Mouse (Mus musculus) embryonic facial prominence, embryonic 14.5 days (tissue): ENCODE measurements around the gene Zfp346. TPM values are rescaled to one million over a fixed set of nuclear protein-coding genes. Genes with fewer than 3 reads are reported as not detected.

Experiments
- ATAC-seq: fragments of 200-750 bp; cut with Nextera tagmentation; 2 replicates; pipeline ENCODE4 v1.8.0; 2017; ENCODE audit warnings: low read depth, moderate number of reproducible peaks, moderate TSS enrichment
- DNase-seq: peaks from one replicate; pipeline ENCODE4 v3.0.0-alpha.2; 2015; ENCODE audit warnings: low spot score
- H3K27ac ChIP-seq: fragments of 300-500 bp; sonication (generic); replicated peaks from 2 replicates; pipeline ENCODE4 v1.5.1; 2014; ENCODE audit warnings: low read depth, mild to moderate bottlenecking, low read length, moderate library complexity
- H3K27me3 ChIP-seq: fragments of 300-500 bp; sonication (generic); replicated peaks from 2 replicates; pipeline ENCODE4 v1.6.1; 2014; ENCODE audit warnings: low read length; ENCODE audit not compliant: control insufficient read depth, insufficient read depth
- H3K36me3 ChIP-seq: fragments of 300-500 bp; sonication (generic); 2 replicates; pipeline ENCODE4 v1.6.1; 2014; ENCODE audit warnings: low read length, mixed read lengths; ENCODE audit not compliant: control insufficient read depth, insufficient read depth
- H3K4me1 ChIP-seq: fragments of 300-500 bp; sonication (generic); 2 replicates; pipeline ENCODE4 v1.6.1; 2014; ENCODE audit warnings: antibody characterized with exemption, low read length; ENCODE audit not compliant: control insufficient read depth, insufficient read depth
- H3K4me2 ChIP-seq: fragments of 300-500 bp; sonication (generic); 2 replicates; pipeline ENCODE4 v1.6.1; 2014; ENCODE audit warnings: low read depth, mild to moderate bottlenecking, low read length, moderate library complexity, mixed read lengths
- H3K4me3 ChIP-seq: fragments of 300-500 bp; sonication (generic); 2 replicates; pipeline ENCODE4 v1.5.1; 2014; ENCODE audit warnings: low read depth, mild to moderate bottlenecking, low read length
- H3K9ac ChIP-seq: fragments of 300-500 bp; sonication (generic); 2 replicates; pipeline ENCODE4 v1.6.1; 2014; ENCODE audit warnings: low read depth, mild to moderate bottlenecking, low read length, moderate library complexity, mixed read lengths
- H3K9me3 ChIP-seq: fragments of 300-500 bp; sonication (generic); 2 replicates; pipeline ENCODE4 v1.6.1; 2016; ENCODE audit warnings: low read length; ENCODE audit not compliant: control insufficient read depth
- WGBS: fragments of 180-500 bp; shearing (Covaris S2); extraction: QIAGEN DNeasy Blood & Tissue Kit; methylation state at CpG from one replicate; pipeline ENCODE4 v1.1.7; 2014; 5-methylcytosine and 5-hydroxymethylcytosine counted together
- polyA plus RNA-seq: library from polyadenylated mRNA; unstranded; fragments of >200 nt; fragmentation: Nextera tagmentation; extraction: Ambion mirVana; gene quantifications from 2 replicates; pipeline ENCODE4 v1.2.1, GENCODE M21; 2014

Zfp346 gene
- polyA plus RNA-seq, 1 experiment from 2014 or later = 21.3 TPM

DNA sequence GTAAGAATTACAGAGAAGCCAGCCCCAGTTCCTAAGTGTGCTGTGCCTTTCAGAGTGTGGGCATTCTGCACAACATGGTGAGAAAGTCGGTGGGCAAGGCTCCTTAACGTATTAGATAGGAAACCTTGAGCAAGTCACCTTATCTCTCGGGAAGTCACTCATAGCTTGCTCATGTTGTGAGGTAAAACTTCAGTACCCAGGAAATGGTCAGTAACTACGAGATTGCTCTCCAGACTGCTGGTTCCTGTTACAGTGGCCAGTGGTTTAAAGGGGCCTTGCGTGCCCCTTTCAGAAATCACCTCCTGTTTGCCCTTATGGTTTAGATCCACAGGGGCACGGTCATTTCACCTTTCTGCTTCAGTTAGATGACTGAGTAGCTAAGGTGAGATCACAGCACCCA lies 9.3 kb downstream of the Zfp346 start:
- Histone ChIP-seq H3K4me1 (no peaks in the 10 kb centered on the region), H3K9ac (no peak overlapping the region), H3K27me3 (no peaks in the 10 kb centered on the region), H3K4me3 (no peak overlapping the region), H3K27ac (no peak overlapping the region), H3K9me3 (no peaks in the 10 kb centered on the region), H3K4me2 (no peak overlapping the region), H3K36me3 (peaks cover 62% of the 10 kb centered on the region)
- 86% methylated on average over 6 of the region's 6 CpGs for WGBS
- DNase-seq (no peak), ATAC-seq (no peak)

DNA sequence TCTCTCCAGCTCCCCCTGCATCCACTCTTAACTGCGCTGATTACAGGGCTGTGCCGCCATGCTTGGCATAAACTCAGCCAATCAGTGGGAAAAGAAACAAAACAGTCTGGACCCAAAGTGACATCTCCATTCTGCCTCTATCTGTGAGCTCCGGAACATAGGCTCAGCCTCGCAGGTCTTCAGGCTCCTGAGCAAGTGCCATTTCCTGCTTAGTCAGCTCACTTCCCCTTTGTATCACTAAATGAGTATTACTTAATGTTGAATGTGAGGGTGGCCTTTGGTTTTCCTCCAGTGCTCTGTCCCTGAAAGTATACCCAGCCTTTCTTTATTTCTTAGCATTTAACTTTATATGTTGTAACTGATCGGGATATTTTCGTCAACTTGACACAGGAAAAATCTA lies 19.8 kb downstream of the Zfp346 start:
- Histone ChIP-seq H3K27ac (no peak overlapping the region), H3K9me3 (no peaks in the 10 kb centered on the region), H3K4me2 (no peak overlapping the region), H3K9ac (no peak overlapping the region), H3K36me3 (peaks cover 79% of the 10 kb centered on the region), H3K4me3 (no peak overlapping the region), H3K27me3 (no peaks in the 10 kb centered on the region), H3K4me1 (no peaks in the 10 kb centered on the region)
- ATAC-seq (no peak), DNase-seq (no peak)
- WGBS = 93% methylated on average over 6 of the region's 6 CpGs

DNA sequence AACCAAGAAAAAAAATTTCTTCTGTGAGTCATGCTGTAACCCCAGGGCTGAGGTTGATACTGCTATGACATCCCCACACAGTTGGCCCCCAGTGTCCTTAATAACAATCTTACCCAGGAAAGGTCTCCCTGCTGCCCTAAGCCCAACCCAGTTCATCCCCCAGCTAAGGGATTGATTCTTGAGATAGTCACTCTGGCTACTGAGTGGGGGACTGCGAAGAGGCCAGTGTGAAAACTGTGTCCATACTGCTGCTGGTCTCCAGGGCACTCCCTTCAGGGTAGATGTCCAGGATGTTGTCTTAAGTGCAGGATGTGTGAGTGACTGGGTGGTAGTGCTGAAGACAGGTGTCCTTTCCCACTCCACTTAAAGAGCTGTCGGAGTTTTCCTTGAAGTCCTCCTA lies 28.3 kb downstream of the Zfp346 start, which contains the start of gene Gm17617:
Gene Gm17617 (minus strand): TSS at position 101 of the 400 bp plus-strand sequence.
- 83% methylated on average over 2 of the region's 2 CpGs for WGBS
- Histone ChIP-seq H3K4me2 (no peak within 1 kb of the TSS), H3K9me3 (no peaks in the 10 kb centered on the region), H3K36me3 (peaks cover 50% of the 10 kb centered on the region), H3K9ac (no peak within 1 kb of the TSS), H3K4me1 (no peaks in the 10 kb centered on the region; the same call in 1 of the 2 replicates), H3K27me3 (no peaks in the 10 kb centered on the region), H3K4me3 (no peak within 1 kb of the TSS), H3K27ac (no peak within 1 kb of the TSS)
- no peak for ATAC-seq
- DNase-seq = no peak

DNA sequence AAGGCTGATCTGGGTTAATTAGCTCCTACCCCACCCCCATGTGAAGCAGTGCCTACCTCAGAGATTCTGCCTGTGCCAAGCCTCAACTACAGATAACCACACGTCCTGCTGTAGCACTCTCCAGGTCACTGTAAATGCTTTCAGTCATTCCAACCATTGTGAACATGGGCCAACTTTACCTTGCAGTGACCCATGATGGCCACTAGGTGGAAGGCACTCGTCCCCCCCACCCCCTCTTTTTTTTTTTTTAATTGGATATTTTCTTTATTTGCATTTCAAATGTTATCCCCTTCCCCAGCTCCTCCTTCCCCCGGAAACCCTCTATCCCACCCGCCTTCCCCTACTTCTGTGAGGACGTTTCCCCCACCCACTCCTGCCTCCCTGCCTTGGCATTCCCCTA lies 30.3 kb downstream of the Zfp346 start:
- Histone ChIP-seq H3K27me3 (no peaks in the 10 kb centered on the region), H3K9me3 (no peaks in the 10 kb centered on the region), H3K27ac (no peak overlapping the region), H3K4me3 (no peak overlapping the region), H3K4me1 (no peaks in the 10 kb centered on the region; the same call in 1 of the 2 replicates), H3K9ac (no peak overlapping the region), H3K4me2 (no peak overlapping the region), H3K36me3 (peaks cover 33% of the 10 kb centered on the region)
- DNase-seq (no peak), ATAC-seq (no peak)
- WGBS = 7% methylated on average over 5 of the region's 5 CpGs

DNA sequence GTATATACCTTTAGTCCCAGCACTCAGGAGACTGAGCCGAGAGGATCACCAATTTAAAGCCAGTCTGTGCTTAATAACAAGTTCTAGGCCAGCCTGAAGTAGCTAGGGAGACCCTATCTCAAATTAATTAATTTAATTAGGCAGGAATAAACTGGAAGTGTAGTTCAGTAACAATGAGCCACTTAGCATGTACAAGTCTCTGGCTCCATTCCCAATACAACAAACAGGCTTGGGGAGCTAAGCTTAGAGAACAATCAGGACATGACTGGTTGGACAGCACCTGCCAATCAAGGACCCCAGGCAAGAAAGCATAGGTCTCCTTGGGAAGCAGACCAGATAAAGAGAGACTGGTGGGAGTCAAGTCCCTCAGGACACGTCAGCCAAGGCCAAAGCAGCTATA lies 35.2 kb downstream of the Zfp346 start:
- 83% methylated on average over 2 of the region's 2 CpGs for WGBS
- DNase-seq (no peak), ATAC-seq (no peak)
- Histone ChIP-seq H3K27ac (no peak overlapping the region), H3K9me3 (no peaks in the 10 kb centered on the region), H3K4me3 (no peak overlapping the region), H3K36me3 (no peaks in the 10 kb centered on the region), H3K9ac (no peak overlapping the region), H3K4me2 (no peak overlapping the region), H3K27me3 (no peaks in the 10 kb centered on the region), H3K4me1 (no peaks in the 10 kb centered on the region; the same call in 1 of the 2 replicates)

DNA sequence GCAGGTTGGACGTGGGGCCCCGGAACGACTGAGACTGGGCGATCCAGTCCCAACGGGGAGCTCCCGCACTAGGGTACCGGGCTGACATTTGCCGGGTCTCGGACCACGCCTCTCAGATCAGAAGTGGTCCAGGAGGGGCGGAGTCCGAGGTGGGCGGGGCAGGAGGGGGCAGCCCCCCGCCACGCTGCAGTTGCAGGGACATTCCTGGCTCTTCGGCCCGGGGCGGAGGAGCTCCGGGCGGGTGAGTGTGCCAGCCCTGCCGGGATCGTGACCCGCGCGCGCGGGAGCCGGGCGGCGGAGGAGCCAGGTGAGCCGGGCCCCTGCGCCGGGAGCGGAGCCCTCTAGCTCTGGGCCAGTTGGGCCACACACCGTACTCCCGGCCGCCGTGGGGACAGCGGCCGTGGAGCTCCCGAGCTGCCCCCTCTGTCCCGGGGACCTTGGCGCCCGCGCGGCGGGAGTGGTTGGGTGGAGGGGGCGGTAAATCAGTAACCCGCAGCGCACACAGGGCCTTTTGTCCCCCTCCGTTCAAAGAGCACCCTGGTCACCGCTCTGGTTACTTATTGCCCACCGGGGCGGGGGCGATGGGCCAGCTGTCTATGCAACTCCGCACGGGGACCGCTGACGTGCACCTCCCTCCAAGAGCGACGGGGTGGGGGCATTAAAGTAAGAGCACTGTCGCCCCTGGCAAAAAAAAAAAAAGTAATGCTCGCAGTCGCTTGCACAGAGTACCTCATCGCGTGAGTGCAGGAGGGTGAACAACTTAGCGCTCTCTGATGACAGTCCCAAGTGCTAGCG lies 47.7 kb downstream of the Zfp346 start, which contains the start of gene Fgfr4:
Gene Fgfr4 (plus strand): TSS at position 20 of the 795 bp plus-strand sequence.
- H3K27me3 ChIP-seq = peaks cover 11% of the 10 kb centered on the region
- no peaks in the 10 kb centered on the region for H3K36me3 ChIP-seq
- DNase-seq (peak; percentile 63), ATAC-seq (peak; percentile 74)
- peak within 1 kb of the TSS; percentile 63 for H3K4me3 ChIP-seq
- H3K4me1 ChIP-seq = no peaks in the 10 kb centered on the region
- H3K9me3 ChIP-seq = no peaks in the 10 kb centered on the region
- peak within 1 kb of the TSS; percentile 90 for H3K4me2 ChIP-seq
- no peak within 1 kb of the TSS for H3K27ac ChIP-seq
- WGBS = under 1% methylated on average over 47 of the region's 68 CpGs
- peak within 1 kb of the TSS; percentile 70 for H3K9ac ChIP-seq

DNA sequence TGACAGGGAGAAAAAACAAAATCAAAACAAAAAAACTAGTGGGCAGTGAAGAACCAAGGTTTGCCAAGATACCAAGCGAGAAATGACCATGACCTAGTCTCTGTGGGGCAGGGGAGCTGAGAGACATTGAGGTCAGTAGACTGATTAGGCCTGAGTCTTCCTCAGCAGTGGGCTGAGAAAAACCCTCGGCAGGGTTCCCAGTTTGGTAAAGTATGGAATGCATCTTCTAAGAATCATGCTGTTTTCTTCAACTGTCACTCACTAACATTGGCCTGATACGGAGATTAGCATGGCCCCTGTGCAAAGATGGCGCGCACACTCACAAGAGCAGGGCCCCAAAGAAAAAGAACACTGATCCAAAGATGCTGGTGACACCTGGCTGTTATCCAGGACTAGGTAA lies 48.8 kb downstream of the Zfp346 start:
- Histone ChIP-seq H3K4me2 (peak overlapping the region; percentile 90; the same call in 1 of the 2 replicates), H3K4me1 (no peaks in the 10 kb centered on the region), H3K4me3 (0 out of 2 replicates have a peak overlapping the region, but pooled peaks have one; percentile 63), H3K27me3 (peaks cover 11% of the 10 kb centered on the region), H3K36me3 (no peaks in the 10 kb centered on the region), H3K27ac (no peak overlapping the region), H3K9me3 (no peaks in the 10 kb centered on the region), H3K9ac (no peak overlapping the region)
- DNase-seq (no peak), ATAC-seq (no peak)
- 82% methylated on average over 5 of the region's 5 CpGs for WGBS

DNA sequence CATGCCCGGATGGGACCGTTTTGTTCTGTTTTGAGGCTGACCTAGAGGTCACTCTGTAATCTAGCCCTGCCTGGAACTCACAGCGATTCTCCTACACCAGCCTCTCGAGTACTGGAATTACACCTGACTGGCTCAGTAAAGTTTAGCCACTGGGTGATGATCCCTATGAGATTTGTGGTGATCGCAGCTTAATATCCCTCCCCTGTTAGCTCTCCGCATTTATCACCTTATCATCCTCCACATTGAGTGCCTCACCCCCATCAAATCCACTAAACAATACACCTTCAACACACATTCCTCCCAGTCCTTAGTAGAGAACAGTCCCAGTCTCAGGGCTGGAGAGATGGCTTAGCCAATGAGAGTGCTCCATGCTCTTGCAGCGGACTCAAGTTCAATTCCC lies 57.3 kb downstream of the Zfp346 start:
- no peak overlapping the region for H3K4me2 ChIP-seq
- ATAC-seq (no peak), DNase-seq (no peak)
- no peak overlapping the region for H3K9ac ChIP-seq
- WGBS = 49% methylated on average over 7 of the region's 7 CpGs
- H3K4me3 ChIP-seq = no peak overlapping the region
- no peaks in the 10 kb centered on the region for H3K36me3 ChIP-seq
- H3K4me1 ChIP-seq = no peaks in the 10 kb centered on the region
- no peaks in the 10 kb centered on the region for H3K9me3 ChIP-seq
- no peaks in the 10 kb centered on the region for H3K27me3 ChIP-seq
- H3K27ac ChIP-seq = no peak overlapping the region

DNA sequence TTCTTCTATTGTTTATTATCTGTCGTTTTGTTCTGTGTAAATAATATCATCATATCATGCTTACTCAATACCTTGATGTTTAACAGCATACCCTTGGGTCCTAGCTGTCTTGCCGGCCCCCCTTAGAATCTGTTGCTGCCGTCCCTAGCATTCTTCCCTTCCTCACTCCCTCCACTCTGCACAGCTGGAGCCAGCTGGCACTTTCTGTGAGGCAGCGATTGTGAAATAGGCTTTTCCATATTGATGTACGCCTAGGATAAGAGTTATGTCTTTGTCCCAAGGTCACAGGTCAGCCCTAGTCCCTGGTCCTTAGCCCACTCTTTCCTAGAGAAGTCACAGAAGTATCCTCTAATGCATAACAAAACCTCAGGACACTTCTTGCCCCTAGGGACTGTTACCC lies 58.4 kb downstream of the Zfp346 start:
- Histone ChIP-seq H3K9ac (no peak overlapping the region), H3K4me1 (no peaks in the 10 kb centered on the region), H3K9me3 (no peaks in the 10 kb centered on the region), H3K27ac (no peak overlapping the region), H3K27me3 (no peaks in the 10 kb centered on the region), H3K4me3 (no peak overlapping the region), H3K4me2 (no peak overlapping the region), H3K36me3 (no peaks in the 10 kb centered on the region)
- DNase-seq (no peak), ATAC-seq (no peak)
- 66% methylated on average over 5 of the region's 5 CpGs for WGBS
